Mouse (Mus musculus): ENCODE measurements around the gene Lmnb2. TPM values are rescaled to one million over a fixed set of nuclear protein-coding genes. Genes with fewer than 3 reads are reported as not detected.

Lmnb2 gene
- total and polyA plus RNA-seq, 3 experiments: 3.6 to 5.4 (median 5.4) TPM

- intact Hi-C loops (cut with DNase I): loop anchor here (1.0 kb wide), 1 partner anchor 114 kb away; no protein-coding TSS in a partner anchor
- Histone ChIP-seq H3K9ac (ENCODE audit: low read depth, low read length) (no peak overlapping the region), H3K79me2 (replicated peaks; ENCODE audit: control insufficient read depth, insufficient read depth, low read length) (no peaks in the 10 kb centered on the region), H3K4me1 (ENCODE audit: control insufficient read depth, insufficient read depth, low read length) (no peaks in the 10 kb centered on the region), H3K36me3 (ENCODE audit: control insufficient read depth, insufficient read depth, low read length) (no peaks in the 10 kb centered on the region), H3K27ac (no peak overlapping the region), H3K4me3 (no peak overlapping the region), H3K27me3 (ENCODE audit: control insufficient read depth, insufficient read depth, low read length) (no peaks in the 10 kb centered on the region)
- DNase-seq: peak; percentile 59 to 83
- 23% methylated on average over 10 of the region's 10 CpGs for WGBS
- TF ChIP-seq EP300 (IDR thresholded peaks at IDR 0.05; ENCODE audit: insufficient read depth, low read depth, low read length) (no peak), POLR2A (IDR thresholded peaks at IDR 0.05; ENCODE audit: insufficient read depth, low read depth, low read length) (no peak), CTCF (IDR thresholded peaks at IDR 0.05) (peak; percentile 77)
Observed at GRCm38 (mm10) chr10:80881301-80881700, 36.7 kb downstream of the Lmnb2 start.

- 61% methylated on average over 2 of the region's 2 CpGs for WGBS
- H3K79me2 ChIP-seq (replicated peaks; ENCODE audit: control insufficient read depth, insufficient read depth, low read length): no peaks in the 10 kb centered on the region
- no peak overlapping the region for H3K9ac ChIP-seq (ENCODE audit: low read depth, low read length)
Observed at GRCm38 (mm10) chr10:80880901-80881300, 37.1 kb downstream of the Lmnb2 start.

GRCm38 (mm10) chr10:80880131-80880641, 37.9 kb downstream of the Lmnb2 start:
- intact Hi-C loops (cut with DNase I): loop anchor here (1.0 kb wide), 1 partner anchor 132 kb away; no protein-coding TSS in a partner anchor
- WGBS: 7% methylated on average over 5 of the region's 5 CpGs

More at GRCm38 (mm10) chr10:80880901-80881300, 37.1 kb downstream of the Lmnb2 start:
- Histone ChIP-seq H3K27me3 (ENCODE audit: control insufficient read depth, insufficient read depth, low read length) (no peaks in the 10 kb centered on the region), H3K36me3 (ENCODE audit: control insufficient read depth, insufficient read depth, low read length) (no peaks in the 10 kb centered on the region), H3K4me3 (no peak overlapping the region), H3K4me1 (ENCODE audit: control insufficient read depth, insufficient read depth, low read length) (no peaks in the 10 kb centered on the region), H3K27ac (no peak overlapping the region)
- no peak for DNase-seq
- TF ChIP-seq EP300 (IDR thresholded peaks at IDR 0.05; ENCODE audit: insufficient read depth, low read depth, low read length) (no peak), CTCF (IDR thresholded peaks at IDR 0.05) (no peak), POLR2A (IDR thresholded peaks at IDR 0.05; ENCODE audit: insufficient read depth, low read depth, low read length) (no peak)
- intact Hi-C loops (cut with DNase I): loop anchor here (1.0 kb wide), 2 partner anchors 114 to 133 kb away; no protein-coding TSS in a partner anchor

DNA sequence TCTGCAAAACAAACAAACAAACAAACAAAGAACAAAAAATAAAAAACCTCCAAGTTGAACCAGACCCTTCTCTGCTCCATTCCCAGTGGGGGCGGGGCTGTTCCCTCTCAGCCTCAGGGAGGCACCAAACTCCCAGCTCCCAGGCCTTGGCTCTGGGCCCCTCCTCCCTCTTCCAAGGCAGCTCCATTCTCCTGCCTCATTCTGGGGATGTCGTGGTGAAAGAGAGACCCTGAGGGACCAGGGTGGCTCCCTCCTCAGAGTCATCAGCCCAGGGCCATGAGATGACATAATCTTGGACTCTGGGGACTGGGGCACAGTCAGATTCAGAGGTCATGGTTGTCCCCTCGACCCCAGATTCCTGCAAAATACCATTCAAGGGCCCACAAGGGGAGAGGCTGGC, 41.5 kb downstream of the Lmnb2 start:
- 16% methylated on average over 3 of the region's 3 CpGs for WGBS
- Histone ChIP-seq H3K36me3 (ENCODE audit: control insufficient read depth, insufficient read depth, low read length) (no peaks in the 10 kb centered on the region), H3K4me1 (ENCODE audit: control insufficient read depth, insufficient read depth, low read length) (no peaks in the 10 kb centered on the region), H3K27me3 (ENCODE audit: control insufficient read depth, insufficient read depth, low read length) (no peaks in the 10 kb centered on the region), H3K79me2 (replicated peaks; ENCODE audit: control insufficient read depth, insufficient read depth, low read length) (no peaks in the 10 kb centered on the region), H3K4me3 (no peak overlapping the region), H3K27ac (no peak overlapping the region), H3K9ac (ENCODE audit: low read depth, low read length) (no peak overlapping the region)
- TF ChIP-seq CTCF (IDR thresholded peaks at IDR 0.05) (no peak), POLR2A (IDR thresholded peaks at IDR 0.05; ENCODE audit: insufficient read depth, low read depth, low read length) (no peak), EP300 (IDR thresholded peaks at IDR 0.05; ENCODE audit: insufficient read depth, low read depth, low read length) (no peak)
- DNase-seq: no peak
- intact Hi-C loops (cut with DNase I): loop anchor here (1.0 kb wide), 1 partner anchor 54 kb away; no protein-coding TSS in a partner anchor

More at GRCm38 (mm10) chr10:80880131-80880641, 37.9 kb downstream of the Lmnb2 start:
- TF ChIP-seq POLR2A (IDR thresholded peaks at IDR 0.05; ENCODE audit: insufficient read depth, low read depth, low read length) (no peak), EP300 (IDR thresholded peaks at IDR 0.05; ENCODE audit: insufficient read depth, low read depth, low read length) (peak; percentile 89), CTCF (IDR thresholded peaks at IDR 0.05) (peak; percentile 96)
- H3K4me3 ChIP-seq: no peak overlapping the region
- H3K4me1 ChIP-seq (ENCODE audit: control insufficient read depth, insufficient read depth, low read length): no peaks in the 10 kb centered on the region
- no peaks in the 10 kb centered on the region for H3K27me3 ChIP-seq (ENCODE audit: control insufficient read depth, insufficient read depth, low read length)
- H3K27ac ChIP-seq: no peak overlapping the region
- no peaks in the 10 kb centered on the region for H3K36me3 ChIP-seq (ENCODE audit: control insufficient read depth, insufficient read depth, low read length)
- H3K9ac ChIP-seq (ENCODE audit: low read depth, low read length): no peak overlapping the region
- no peaks in the 10 kb centered on the region for H3K79me2 ChIP-seq (replicated peaks; ENCODE audit: control insufficient read depth, insufficient read depth, low read length)
- peak; percentile 54 to 73 for DNase-seq

GRCm38 (mm10) chr10:80876028-80876427, 42.0 kb downstream of the Lmnb2 start:
- peak; percentile 46 to 63 for DNase-seq
- no peak for TF ChIP-seq POLR2A (IDR thresholded peaks at IDR 0.05; ENCODE audit: insufficient read depth, low read depth, low read length)
- TF ChIP-seq EP300 (IDR thresholded peaks at IDR 0.05; ENCODE audit: insufficient read depth, low read depth, low read length): 0 out of 2 replicates have a peak, but pooled peaks have one; percentile 62
- peak; percentile 92 for TF ChIP-seq CTCF (IDR thresholded peaks at IDR 0.05)
- Histone ChIP-seq H3K36me3 (ENCODE audit: control insufficient read depth, insufficient read depth, low read length) (no peaks in the 10 kb centered on the region), H3K4me3 (no peak overlapping the region), H3K27me3 (ENCODE audit: control insufficient read depth, insufficient read depth, low read length) (no peaks in the 10 kb centered on the region), H3K9ac (ENCODE audit: low read depth, low read length) (no peak overlapping the region), H3K4me1 (ENCODE audit: control insufficient read depth, insufficient read depth, low read length) (no peaks in the 10 kb centered on the region), H3K27ac (no peak overlapping the region), H3K79me2 (replicated peaks; ENCODE audit: control insufficient read depth, insufficient read depth, low read length) (no peaks in the 10 kb centered on the region)
- 26% methylated on average over 5 of the region's 5 CpGs for WGBS
- intact Hi-C loops (cut with DNase I): loop anchor here (1.0 kb wide), 1 partner anchor 54 kb away; no protein-coding TSS in a partner anchor

DNA sequence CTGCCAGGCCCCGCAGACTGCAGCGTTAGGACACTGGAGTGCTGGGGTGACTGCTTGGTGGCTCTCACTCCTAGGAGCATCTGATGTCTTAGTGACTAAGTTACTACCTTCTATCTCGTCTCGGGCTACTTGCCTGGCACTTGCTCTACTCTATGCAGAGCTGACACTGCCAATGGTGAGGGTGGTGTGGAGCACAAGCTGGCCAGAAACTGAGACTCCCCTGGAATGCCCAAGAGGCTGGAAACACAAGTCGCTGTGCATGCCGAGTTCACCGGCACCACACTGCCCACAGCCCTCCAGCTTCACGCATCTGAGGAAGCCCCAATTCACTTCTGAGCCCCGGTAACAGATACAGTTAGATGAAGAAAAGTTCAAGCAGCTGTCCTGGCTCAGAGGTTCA, 44.0 kb downstream of the Lmnb2 start:
- Histone ChIP-seq H3K36me3 (ENCODE audit: control insufficient read depth, insufficient read depth, low read length) (no peaks in the 10 kb centered on the region), H3K79me2 (replicated peaks; ENCODE audit: control insufficient read depth, insufficient read depth, low read length) (no peaks in the 10 kb centered on the region), H3K4me3 (no peak overlapping the region), H3K27me3 (ENCODE audit: control insufficient read depth, insufficient read depth, low read length) (no peaks in the 10 kb centered on the region), H3K9ac (ENCODE audit: low read depth, low read length) (no peak overlapping the region), H3K4me1 (ENCODE audit: control insufficient read depth, insufficient read depth, low read length) (no peaks in the 10 kb centered on the region), H3K27ac (no peak overlapping the region)
- intact Hi-C loops (cut with DNase I): no loop called here
- no peak for TF ChIP-seq EP300 (IDR thresholded peaks at IDR 0.05; ENCODE audit: insufficient read depth, low read depth, low read length)
- no peak for TF ChIP-seq POLR2A (IDR thresholded peaks at IDR 0.05; ENCODE audit: insufficient read depth, low read depth, low read length)
- WGBS: 79% methylated on average over 9 of the region's 9 CpGs
- DNase-seq: no peak
